Mouse (Mus musculus): ENCODE measurements around the gene Cfap97d2. TPM values are rescaled to one million over a fixed set of nuclear protein-coding genes. Genes with fewer than 3 reads are reported as not detected.
A peak's percentile ranks its signal among the peaks of the same experiment; 100 is the strongest.
"Not testable (repeated sequence)": the region's sequence is repeated elsewhere in the genome, so short reads cannot be mapped to it uniquely, and the experiment has no call there.

The Cfap97d2 gene
- polyA plus RNA-seq, 1 experiment from 2014 or later = 0.96 TPM

DNA sequence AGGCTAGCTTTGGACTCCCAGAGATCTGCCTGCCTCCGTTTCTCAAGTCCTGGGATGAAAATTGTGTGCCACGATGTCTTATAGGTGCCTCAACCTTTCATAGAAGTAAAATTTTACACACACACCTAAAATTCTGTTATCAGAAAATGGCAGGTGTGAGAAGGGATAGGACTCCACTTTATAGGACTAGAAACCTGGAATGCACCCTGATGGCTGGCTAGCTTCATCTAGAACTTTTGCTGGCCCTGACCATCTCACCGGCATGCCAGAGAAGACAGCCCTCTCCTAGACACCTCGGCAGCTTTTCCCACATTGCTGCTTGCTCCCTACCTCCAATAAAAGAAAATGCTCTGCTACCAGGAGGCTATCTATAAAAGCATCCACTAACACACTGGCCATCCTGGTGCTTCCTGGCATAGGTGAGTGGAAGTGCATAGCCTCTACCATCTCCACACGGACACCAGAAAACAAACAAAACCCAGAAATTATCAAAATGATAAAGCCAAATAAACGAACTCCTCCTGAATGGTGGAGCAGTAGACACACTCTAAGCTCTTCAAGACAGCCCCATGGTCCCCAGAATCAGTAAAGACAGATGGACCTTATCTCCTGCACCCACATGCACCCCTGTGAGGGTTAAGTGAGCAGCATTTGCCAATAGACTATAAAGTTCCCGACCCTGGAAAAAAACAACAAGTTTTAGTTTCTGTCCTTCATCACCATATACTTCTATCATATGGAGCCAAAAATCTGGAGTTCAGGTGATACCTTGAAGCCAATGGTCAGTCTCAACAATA lies 35.3 kb downstream of the Cfap97d2 start:
- ATAC-seq (replicated peaks; ENCODE audit: low FRiP score) = no peak
- H3K9me3 ChIP-seq (ENCODE audit: control insufficient read depth, low read length) = no peaks in the 10 kb centered on the region
- DNase-seq (ENCODE audit: low spot score) = no peak
- WGBS = 87% methylated on average over 7 of the region's 7 CpGs
- H3K36me3 ChIP-seq (ENCODE audit: control insufficient read depth, insufficient read depth, low read length) = no peaks in the 10 kb centered on the region
- no peak overlapping the region for H3K4me3 ChIP-seq (ENCODE audit: low read depth, low read length)
- H3K4me1 ChIP-seq (replicated peaks; ENCODE audit: control insufficient read depth, insufficient read depth, low read length) = no peaks in the 10 kb centered on the region
- no peak overlapping the region for H3K9ac ChIP-seq (ENCODE audit: low read length)
- H3K27ac ChIP-seq (ENCODE audit: low read depth, low read length) = no peak overlapping the region
- H3K4me2 ChIP-seq (ENCODE audit: low read depth, low read length, severe bottlenecking) = no peak overlapping the region
- no peaks in the 10 kb centered on the region for H3K27me3 ChIP-seq (ENCODE audit: control insufficient read depth, insufficient read depth, low read length)

GRCm38 (mm10) chr8:13746212-13746611 lies 40.5 kb downstream of the Cfap97d2 start:
- not testable (repeated sequence) for H3K36me3 ChIP-seq (ENCODE audit: control insufficient read depth, insufficient read depth, low read length); ATAC-seq (replicated peaks; ENCODE audit: low FRiP score); H3K4me1 ChIP-seq (replicated peaks; ENCODE audit: control insufficient read depth, insufficient read depth, low read length); H3K4me3 ChIP-seq (ENCODE audit: low read depth, low read length); DNase-seq (ENCODE audit: low spot score); H3K9me3 ChIP-seq (ENCODE audit: control insufficient read depth, low read length); H3K4me2 ChIP-seq (ENCODE audit: low read depth, low read length, severe bottlenecking); H3K27ac ChIP-seq (ENCODE audit: low read depth, low read length); H3K9ac ChIP-seq (ENCODE audit: low read length); H3K27me3 ChIP-seq (ENCODE audit: control insufficient read depth, insufficient read depth, low read length)
- WGBS = 86% methylated on average over 5 of the region's 6 CpGs

DNA sequence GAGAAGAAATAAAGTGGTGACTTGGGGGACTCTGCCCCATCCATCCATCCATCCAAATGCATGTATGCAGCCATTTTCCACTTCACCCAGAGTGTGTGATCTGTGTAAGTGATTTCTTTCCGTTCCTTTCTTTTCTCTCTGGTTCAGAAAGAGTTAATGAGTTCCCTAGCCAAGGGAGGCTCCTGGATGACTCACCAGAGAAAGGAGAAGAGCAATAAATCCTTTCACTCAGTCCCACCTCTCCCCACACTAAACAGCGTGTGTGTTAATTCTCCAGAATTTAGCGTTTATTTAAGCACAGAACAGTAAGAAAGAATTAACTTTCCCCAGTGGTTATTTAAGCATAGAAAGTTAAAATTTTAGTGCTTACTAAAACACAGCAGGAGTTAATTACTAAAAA lies 41.9 kb downstream of the Cfap97d2 start:
- H3K27ac ChIP-seq (ENCODE audit: low read depth, low read length) = no peak overlapping the region

DNA sequence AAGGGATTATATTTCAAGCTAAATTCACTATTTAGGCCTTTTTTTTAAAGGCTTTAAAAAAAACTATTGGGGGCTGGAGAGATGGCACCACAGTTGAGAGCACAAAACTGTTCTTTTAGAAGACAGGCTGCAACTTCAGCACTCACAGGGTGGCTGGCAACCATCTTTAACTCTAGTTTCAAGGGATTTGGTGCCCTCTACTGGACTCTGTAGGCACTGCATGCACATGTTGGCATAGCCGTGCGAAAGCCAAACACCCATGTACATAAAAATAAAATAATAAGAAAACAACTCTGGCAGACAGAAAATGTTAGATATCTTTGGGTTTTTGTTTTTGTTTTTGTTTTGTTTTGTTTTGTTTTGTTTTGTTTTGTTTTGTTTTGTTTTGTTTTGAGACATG lies 48.0 kb downstream of the Cfap97d2 start:
- Histone ChIP-seq H3K9me3 (ENCODE audit: control insufficient read depth, low read length) (no peaks in the 10 kb centered on the region), H3K4me3 (ENCODE audit: low read depth, low read length) (no peak overlapping the region), H3K4me2 (ENCODE audit: low read depth, low read length, severe bottlenecking) (no peak overlapping the region), H3K27me3 (ENCODE audit: control insufficient read depth, insufficient read depth, low read length) (no peaks in the 10 kb centered on the region), H3K4me1 (replicated peaks; ENCODE audit: control insufficient read depth, insufficient read depth, low read length) (no peaks in the 10 kb centered on the region; the same call in 1 of the 2 replicates), H3K36me3 (ENCODE audit: control insufficient read depth, insufficient read depth, low read length) (no peaks in the 10 kb centered on the region), H3K9ac (ENCODE audit: low read length) (no peak overlapping the region), H3K27ac (ENCODE audit: low read depth, low read length) (no peak overlapping the region)
- no peak for ATAC-seq (replicated peaks; ENCODE audit: low FRiP score)
- DNase-seq (ENCODE audit: low spot score) = peak; percentile 83
- 22% methylated on average over 2 of the region's 2 CpGs for WGBS

More for the DNA sequence above, 41.9 kb downstream of the Cfap97d2 start:
- 44% methylated on average over 3 of the region's 3 CpGs for WGBS
- H3K9me3 ChIP-seq (ENCODE audit: control insufficient read depth, low read length) = no peaks in the 10 kb centered on the region
- no peaks in the 10 kb centered on the region for H3K4me1 ChIP-seq (replicated peaks; ENCODE audit: control insufficient read depth, insufficient read depth, low read length)
- no peaks in the 10 kb centered on the region for H3K36me3 ChIP-seq (ENCODE audit: control insufficient read depth, insufficient read depth, low read length)
- DNase-seq (ENCODE audit: low spot score) (no peak), ATAC-seq (replicated peaks; ENCODE audit: low FRiP score) (no peak)
- H3K4me2 ChIP-seq (ENCODE audit: low read depth, low read length, severe bottlenecking) = no peak overlapping the region
- no peaks in the 10 kb centered on the region for H3K27me3 ChIP-seq (ENCODE audit: control insufficient read depth, insufficient read depth, low read length)
- H3K9ac ChIP-seq (ENCODE audit: low read length) = no peak overlapping the region
- H3K4me3 ChIP-seq (ENCODE audit: low read depth, low read length) = no peak overlapping the region

GRCm38 (mm10) chr8:13756480-13756879 lies 50.8 kb downstream of the Cfap97d2 start:
- H3K27ac ChIP-seq (ENCODE audit: low read depth, low read length) = no peak overlapping the region
- no peaks in the 10 kb centered on the region for H3K9me3 ChIP-seq (ENCODE audit: control insufficient read depth, low read length)
- H3K27me3 ChIP-seq (ENCODE audit: control insufficient read depth, insufficient read depth, low read length) = no peaks in the 10 kb centered on the region
- DNase-seq (ENCODE audit: low spot score) (no peak), ATAC-seq (replicated peaks; ENCODE audit: low FRiP score) (no peak)
- 71% methylated on average over 7 of the region's 7 CpGs for WGBS
- peaks cover 5% of the 10 kb centered on the region; the same call in 1 of the 2 replicates for H3K4me1 ChIP-seq (replicated peaks; ENCODE audit: control insufficient read depth, insufficient read depth, low read length)
- H3K9ac ChIP-seq (ENCODE audit: low read length) = no peak overlapping the region
- no peak overlapping the region for H3K4me3 ChIP-seq (ENCODE audit: low read depth, low read length)
- H3K36me3 ChIP-seq (ENCODE audit: control insufficient read depth, insufficient read depth, low read length) = no peaks in the 10 kb centered on the region
- H3K4me2 ChIP-seq (ENCODE audit: low read depth, low read length, severe bottlenecking) = no peak overlapping the region

GRCm38 (mm10) chr8:13756982-13757804 lies 51.5 kb downstream of the Cfap97d2 start, which contains the start of gene Cdc16:
Cdc16 (plus strand) TSS chr8:13757676.
- no peaks in the 10 kb centered on the region for H3K27me3 ChIP-seq (ENCODE audit: control insufficient read depth, insufficient read depth, low read length)
- peaks cover 5% of the 10 kb centered on the region; the same call in 1 of the 2 replicates for H3K4me1 ChIP-seq (replicated peaks; ENCODE audit: control insufficient read depth, insufficient read depth, low read length)
- H3K9me3 ChIP-seq (ENCODE audit: control insufficient read depth, low read length) = no peaks in the 10 kb centered on the region
- no peaks in the 10 kb centered on the region; the same call in 1 of the 2 replicates for H3K36me3 ChIP-seq (ENCODE audit: control insufficient read depth, insufficient read depth, low read length)
- 9% methylated on average over 40 of the region's 40 CpGs for WGBS
- H3K4me2 ChIP-seq (ENCODE audit: low read depth, low read length, severe bottlenecking) = peak within 1 kb of the TSS; percentile 81
- ATAC-seq (replicated peaks; ENCODE audit: low FRiP score) (peak; percentile 94), DNase-seq (ENCODE audit: low spot score) (peak; percentile 96)
- peak within 1 kb of the TSS; percentile 46; the same call in 1 of the 2 replicates for H3K27ac ChIP-seq (ENCODE audit: low read depth, low read length)
- H3K4me3 ChIP-seq (ENCODE audit: low read depth, low read length) = peak within 1 kb of the TSS; percentile 96
- peak within 1 kb of the TSS; percentile 88 for H3K9ac ChIP-seq (ENCODE audit: low read length)

- ATAC-seq (replicated peaks; ENCODE audit: low FRiP score) (peak; percentile 68), DNase-seq (ENCODE audit: low spot score) (no peak)
- H3K9me3 ChIP-seq (ENCODE audit: control insufficient read depth, low read length) = no peaks in the 10 kb centered on the region
- peak overlapping the region; percentile 88 for H3K9ac ChIP-seq (ENCODE audit: low read length)
- no peaks in the 10 kb centered on the region for H3K27me3 ChIP-seq (ENCODE audit: control insufficient read depth, insufficient read depth, low read length)
- 0 out of 2 replicates have a peak overlapping the region, but pooled peaks have one; percentile 38 for H3K27ac ChIP-seq (ENCODE audit: low read depth, low read length)
- H3K4me3 ChIP-seq (ENCODE audit: low read depth, low read length) = peak overlapping the region; percentile 96
- H3K4me2 ChIP-seq (ENCODE audit: low read depth, low read length, severe bottlenecking) = peak overlapping the region; percentile 81
- WGBS = under 1% methylated on average over 38 of the region's 38 CpGs
- H3K36me3 ChIP-seq (ENCODE audit: control insufficient read depth, insufficient read depth, low read length) = peaks cover 3% of the 10 kb centered on the region; the same call in 1 of the 2 replicates
- H3K4me1 ChIP-seq (replicated peaks; ENCODE audit: control insufficient read depth, insufficient read depth, low read length) = peaks cover 5% of the 10 kb centered on the region; the same call in 1 of the 2 replicates
Measured at GRCm38 (mm10) chr8:13757805-13758727, 52.4 kb downstream of the Cfap97d2 start.

- H3K27me3 ChIP-seq (ENCODE audit: control insufficient read depth, insufficient read depth, low read length) = no peaks in the 10 kb centered on the region
- H3K36me3 ChIP-seq (ENCODE audit: control insufficient read depth, insufficient read depth, low read length) = peaks cover 35% of the 10 kb centered on the region
- no peak for ATAC-seq (replicated peaks; ENCODE audit: low FRiP score)
- H3K27ac ChIP-seq (ENCODE audit: low read depth, low read length) = no peak overlapping the region
- H3K9ac ChIP-seq (ENCODE audit: low read length) = no peak overlapping the region
- no peaks in the 10 kb centered on the region for H3K4me1 ChIP-seq (replicated peaks; ENCODE audit: control insufficient read depth, insufficient read depth, low read length)
- no peak for DNase-seq (ENCODE audit: low spot score)
- H3K9me3 ChIP-seq (ENCODE audit: control insufficient read depth, low read length) = no peaks in the 10 kb centered on the region
- no peak overlapping the region for H3K4me2 ChIP-seq (ENCODE audit: low read depth, low read length, severe bottlenecking)
- no peak overlapping the region for H3K4me3 ChIP-seq (ENCODE audit: low read depth, low read length)
- WGBS = 86% methylated on average over 11 of the region's 11 CpGs
Measured at GRCm38 (mm10) chr8:13769206-13769605, 63.5 kb downstream of the Cfap97d2 start.
